Mouse (Mus musculus) CH12.LX (cell line): Measurements from ENCODE around the gene C730034F03Rik.

Source experiments
- CTCF ChIP-seq, 2 experiments: IDR thresholded peaks in 1 of 2; conservative IDR thresholded peaks in 1 of 2; 2 replicates each; pipeline ENCODE4 v1.5.1; 2011 to 2012; ENCODE audit warnings: low read depth in 2 of 2, low read length in 2 of 2, improper control_type of control experiment in 1 of 2, inconsistent platforms in 1 of 2, mild to moderate bottlenecking in 1 of 2, moderate library complexity in 1 of 2
- EP300 ChIP-seq: IDR thresholded peaks from 2 replicates; pipeline ENCODE4 v1.6.1; 2011; ENCODE audit warnings: low read length, improper control_type of control experiment
- ETS1 ChIP-seq: conservative IDR thresholded peaks from 2 replicates; pipeline ENCODE4 v1.6.1; 2012; ENCODE audit warnings: low read depth, mild to moderate bottlenecking, inconsistent platforms, low read length, improper control_type of control experiment, moderate library complexity
- HCFC1 ChIP-seq: IDR thresholded peaks from 2 replicates; pipeline ENCODE4 v1.6.1; 2012; ENCODE audit warnings: low read depth, mild to moderate bottlenecking, inconsistent platforms, low read length, improper control_type of control experiment
- JUN ChIP-seq: IDR thresholded peaks from 2 replicates; pipeline ENCODE4 v1.6.1; 2011; ENCODE audit warnings: low read depth, mild to moderate bottlenecking, low read length, improper control_type of control experiment, moderate library complexity; ENCODE audit not compliant: insufficient read depth
- POLR2A ChIP-seq: IDR thresholded peaks from 2 replicates; pipeline ENCODE4 v1.6.1; 2011; ENCODE audit warnings: low read depth, mild to moderate bottlenecking, improper control_type of control experiment, low read length

DNA sequence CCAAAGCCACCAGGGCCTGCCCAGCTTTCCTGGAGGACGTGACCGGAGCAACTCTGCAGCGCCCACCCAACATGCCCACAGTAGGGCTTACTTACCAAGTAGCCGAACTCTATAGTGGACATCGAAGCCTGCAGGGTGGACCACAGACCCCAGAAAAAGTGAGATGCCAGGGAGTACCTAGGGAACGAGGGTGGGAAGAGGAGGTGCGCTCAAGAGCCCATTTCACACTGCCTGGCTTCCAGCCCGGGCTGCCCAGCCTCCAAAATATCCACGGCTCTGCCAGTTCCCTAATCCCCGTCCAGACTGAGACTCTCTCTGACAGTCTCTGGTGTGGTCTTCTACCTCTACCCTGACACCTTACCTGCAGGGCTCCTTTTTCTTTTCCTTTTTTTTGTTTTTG, 2.7 kb upstream of the C730034F03Rik start:
- TF ChIP-seq EP300 (no peak), POLR2A (no peak), JUN (no peak), CTCF (conservative IDR thresholded peaks at IDR 0.05 in 1 of 2, IDR thresholded peaks at IDR 0.05 in 1 of 2; ENCODE audit: low read depth in 2 of 2, low read length in 2 of 2) (no peak), HCFC1 (no peak), ETS1 (no peak)
